Mouse (Mus musculus) adipocyte (in vitro differentiated cells): ENCODE measurements around the gene Mdfi.

Experiments used
- DNase-seq: peaks from one replicate; pipeline ENCODE4 v3.0.0-alpha.2; 2016; ENCODE audit warnings: low spot score

Gene Mdfi

DNA sequence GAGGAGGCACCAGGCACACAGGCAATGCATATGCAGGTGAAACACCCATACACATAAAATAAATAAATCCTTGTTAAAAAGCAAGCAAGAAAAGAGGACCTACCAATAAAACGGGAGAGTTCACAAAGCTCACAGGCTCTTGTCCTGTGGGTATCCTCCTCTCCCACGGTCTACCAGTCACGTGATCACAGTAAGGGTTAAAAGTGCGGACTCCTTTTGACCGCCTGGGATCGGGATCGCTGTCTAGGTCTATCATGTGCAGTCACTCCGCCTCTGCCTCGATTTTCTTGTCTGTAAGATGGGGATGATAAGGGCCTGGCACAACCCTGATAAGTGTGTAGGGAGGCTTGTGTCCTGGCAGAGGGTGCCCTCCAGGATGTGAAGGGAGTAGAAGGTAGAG is 37.1 kb downstream of the Mdfi start:
- no peak for DNase-seq

DNA sequence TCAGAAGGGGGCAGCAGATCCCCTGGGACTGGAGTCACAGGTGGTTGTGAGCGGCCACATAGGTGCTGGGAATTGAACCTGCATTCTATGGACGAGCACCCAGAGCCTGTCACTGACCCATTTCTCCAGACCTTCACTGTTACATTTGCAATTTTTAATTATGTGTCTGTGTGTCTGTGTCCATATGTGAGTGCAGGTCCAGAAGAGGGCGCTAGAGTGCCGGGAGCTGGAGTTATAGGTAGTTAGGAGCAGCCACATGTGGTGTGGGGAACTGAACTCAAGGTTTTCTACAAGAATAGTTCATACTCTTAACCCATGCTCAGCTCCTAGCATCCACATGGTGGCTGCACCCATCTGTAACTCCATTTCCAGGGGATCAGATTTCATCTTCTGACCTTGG is 37.5 kb downstream of the Mdfi start:
- DNase-seq: no peak

DNA sequence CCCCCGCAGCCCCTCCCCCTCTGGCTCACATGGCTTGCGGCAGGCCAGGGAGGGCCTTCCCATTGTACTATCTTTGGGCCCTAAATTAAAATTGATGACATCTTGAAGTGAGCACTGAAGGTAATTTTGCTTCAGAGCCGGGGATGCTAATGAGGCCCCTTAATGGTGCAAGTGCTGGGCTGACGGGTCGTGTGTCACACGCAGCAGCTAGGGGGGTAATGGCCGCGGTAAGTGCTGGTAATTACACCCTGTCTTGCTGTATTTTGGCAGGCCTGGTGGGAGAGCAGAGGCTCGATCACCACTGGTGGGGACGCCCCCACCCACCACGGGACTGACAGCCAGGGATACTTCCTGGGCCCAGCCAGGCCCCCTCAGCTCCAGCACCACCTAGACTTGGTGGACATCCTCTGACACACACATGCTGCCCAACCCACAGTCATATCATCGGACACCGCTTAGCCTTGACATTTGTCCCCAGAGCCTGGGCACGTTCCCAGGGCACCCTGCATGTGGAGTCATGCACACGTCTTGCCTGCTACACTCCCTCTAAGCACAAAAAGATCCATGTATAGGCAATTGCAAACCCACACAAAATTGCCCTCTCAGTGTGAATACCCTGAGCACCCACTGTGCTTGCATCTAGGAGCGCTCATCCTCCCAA is 38.2 kb downstream of the Mdfi start:
- DNase-seq: no peak

DNA sequence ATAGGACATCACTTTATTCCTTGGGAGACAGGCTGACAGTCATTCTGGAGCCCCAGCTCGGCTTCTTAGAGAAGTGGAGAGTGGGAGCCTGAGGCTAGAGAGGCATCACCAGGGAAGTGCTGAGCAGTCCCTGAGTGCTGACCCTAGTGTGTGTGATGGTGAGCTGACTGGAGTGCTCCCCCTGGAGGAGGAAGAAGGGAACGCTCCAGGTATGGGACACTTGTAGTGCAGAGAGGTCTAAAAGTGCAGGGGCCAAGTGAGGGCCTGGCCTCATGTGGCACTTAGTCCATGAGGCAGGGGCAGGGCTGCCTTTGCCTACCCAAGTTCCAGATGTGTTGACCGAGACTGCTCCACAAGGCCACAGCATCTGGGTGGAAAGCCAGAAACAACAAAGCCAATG is 39.0 kb downstream of the Mdfi start:
- DNase-seq: peak; percentile 42

DNA sequence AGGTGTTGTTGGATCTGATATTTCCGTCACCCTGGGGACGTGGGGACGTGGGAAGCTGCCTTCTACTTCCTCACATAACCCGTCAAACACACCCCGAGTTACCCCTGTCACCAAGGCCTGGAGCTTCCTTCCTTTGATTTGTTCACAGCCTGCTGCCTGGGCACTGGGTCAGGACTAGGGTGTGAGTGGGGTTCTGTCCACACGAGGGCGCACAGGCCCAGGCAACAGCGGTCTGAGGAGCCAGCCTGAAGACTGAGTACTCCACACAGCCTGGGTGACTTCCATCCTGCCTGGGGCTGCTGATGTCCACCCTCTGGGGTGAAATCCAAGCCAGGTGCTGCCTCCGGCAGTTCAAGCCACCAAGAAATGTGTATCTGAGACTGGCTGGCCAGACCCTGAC is 41.1 kb downstream of the Mdfi start:
- DNase-seq: peak; percentile 86

DNA sequence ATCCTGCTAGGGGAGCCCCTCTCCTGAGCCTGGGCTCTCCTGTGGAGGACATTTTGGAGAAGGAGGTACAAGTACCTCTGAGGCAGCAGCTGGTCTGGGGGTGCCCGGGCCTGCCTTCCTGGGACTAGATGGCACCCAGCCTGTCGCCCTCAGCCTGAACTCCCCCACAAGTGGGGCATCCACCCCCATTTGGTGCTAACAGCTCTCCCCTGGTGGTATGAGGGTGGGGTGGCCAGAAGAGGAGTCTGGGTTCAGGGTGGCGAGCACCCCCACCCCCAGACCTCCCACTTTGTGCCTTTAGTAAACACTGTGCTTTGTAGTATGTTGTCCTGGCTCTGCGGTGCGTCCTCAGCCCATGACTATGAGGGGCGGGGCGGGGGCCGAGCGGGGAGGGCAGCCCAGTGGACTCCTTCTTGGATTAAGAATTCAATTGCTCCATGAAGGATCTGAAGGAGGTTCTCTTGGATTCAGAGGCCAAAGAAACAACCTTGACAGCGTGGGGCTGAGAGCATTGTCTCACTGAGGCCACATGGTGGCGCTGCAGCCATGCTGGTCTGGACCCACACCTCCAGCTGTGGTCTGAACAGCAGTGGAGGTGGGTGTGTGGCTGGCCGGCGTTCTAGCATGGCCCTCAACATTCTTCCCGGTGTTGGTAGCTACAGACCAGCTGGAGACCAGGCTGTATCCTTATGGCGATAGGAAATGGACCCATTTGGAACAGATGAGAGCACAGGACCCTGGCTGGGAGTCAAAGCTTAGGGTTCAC is 42.2 kb downstream of the Mdfi start:
- peak; percentile 72 for DNase-seq

DNA sequence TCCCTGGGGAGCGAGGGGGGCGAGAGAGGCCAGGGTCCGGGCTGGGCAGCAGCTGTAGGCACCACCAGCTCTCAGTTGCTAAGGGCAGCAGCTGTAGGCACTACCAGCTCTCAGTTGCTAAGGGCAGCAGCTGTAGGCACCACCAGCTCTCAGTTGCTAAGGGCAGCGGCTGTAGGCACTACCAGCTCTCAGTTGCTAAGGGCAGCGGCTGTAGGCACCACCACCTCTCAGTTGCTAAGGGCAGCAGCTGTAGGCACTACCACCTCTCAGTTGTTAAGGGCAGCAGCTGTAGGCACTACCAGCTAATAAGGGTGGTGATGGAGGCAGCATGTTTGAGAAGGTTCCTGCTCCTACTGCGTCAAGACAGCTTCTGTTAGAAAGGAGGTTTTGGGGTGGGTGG is 45.5 kb downstream of the Mdfi start:
- DNase-seq: no peak

DNA sequence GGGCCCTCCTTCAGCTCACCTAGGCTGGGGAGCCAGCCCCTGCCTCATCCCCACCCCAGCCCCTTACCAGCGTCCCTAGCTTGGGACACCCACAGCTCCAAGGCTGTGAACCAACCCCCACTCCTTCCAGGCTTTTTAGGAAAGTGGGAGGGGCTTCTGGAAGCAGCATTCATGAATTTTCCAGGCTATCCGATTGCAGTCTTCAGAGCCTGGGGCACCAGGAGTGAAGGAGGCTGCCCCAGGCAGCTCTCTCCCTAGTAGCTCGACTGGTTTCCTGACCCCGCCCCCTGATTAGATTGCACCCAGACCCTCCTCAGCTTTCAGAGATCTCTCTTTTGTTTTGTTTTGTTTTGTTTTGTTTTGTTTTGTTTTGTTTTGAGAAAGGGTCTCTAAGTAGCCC is 46.2 kb downstream of the Mdfi start:
- no peak for DNase-seq

DNA sequence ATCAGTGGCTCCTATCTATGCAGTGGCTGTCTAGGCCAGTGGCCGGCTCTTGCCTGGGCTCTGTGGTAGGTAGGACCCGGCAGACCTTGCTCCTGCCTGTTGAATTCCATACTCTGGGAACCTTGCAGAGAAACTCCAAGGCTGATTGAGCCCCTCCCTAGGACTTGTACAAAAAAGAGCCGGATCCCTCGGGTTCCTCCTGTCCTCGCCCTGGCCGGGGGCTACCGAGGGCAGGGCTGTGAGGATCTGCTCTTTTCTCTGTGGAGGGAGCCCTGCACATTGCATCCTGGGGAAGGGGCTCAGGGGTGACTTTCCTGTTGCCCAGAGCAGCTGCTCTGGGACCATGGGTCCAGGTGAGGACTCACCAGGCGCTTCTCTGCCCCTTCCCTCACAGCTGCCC is 46.9 kb downstream of the Mdfi start:
- no peak for DNase-seq

DNA sequence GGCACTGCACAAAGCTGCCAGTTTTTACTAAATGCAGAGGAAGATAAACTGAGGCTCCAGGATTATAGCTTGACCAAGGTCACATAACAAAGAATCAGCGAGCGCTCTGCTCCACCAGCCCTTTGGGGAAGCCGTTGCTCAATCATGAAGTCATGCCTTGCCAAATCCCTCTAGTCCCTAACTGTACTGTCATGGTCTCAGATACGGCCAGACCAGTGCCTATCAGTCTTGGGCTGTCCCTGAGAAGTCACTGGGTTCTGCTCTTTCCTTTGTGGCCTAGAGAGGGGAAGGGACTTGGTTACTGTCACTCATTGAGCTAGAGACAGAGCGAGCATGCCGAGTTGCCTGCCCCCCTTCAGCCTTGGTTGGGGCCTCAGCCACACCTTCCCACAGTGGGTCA is 50.1 kb downstream of the Mdfi start:
- peak; percentile 35 for DNase-seq

DNA sequence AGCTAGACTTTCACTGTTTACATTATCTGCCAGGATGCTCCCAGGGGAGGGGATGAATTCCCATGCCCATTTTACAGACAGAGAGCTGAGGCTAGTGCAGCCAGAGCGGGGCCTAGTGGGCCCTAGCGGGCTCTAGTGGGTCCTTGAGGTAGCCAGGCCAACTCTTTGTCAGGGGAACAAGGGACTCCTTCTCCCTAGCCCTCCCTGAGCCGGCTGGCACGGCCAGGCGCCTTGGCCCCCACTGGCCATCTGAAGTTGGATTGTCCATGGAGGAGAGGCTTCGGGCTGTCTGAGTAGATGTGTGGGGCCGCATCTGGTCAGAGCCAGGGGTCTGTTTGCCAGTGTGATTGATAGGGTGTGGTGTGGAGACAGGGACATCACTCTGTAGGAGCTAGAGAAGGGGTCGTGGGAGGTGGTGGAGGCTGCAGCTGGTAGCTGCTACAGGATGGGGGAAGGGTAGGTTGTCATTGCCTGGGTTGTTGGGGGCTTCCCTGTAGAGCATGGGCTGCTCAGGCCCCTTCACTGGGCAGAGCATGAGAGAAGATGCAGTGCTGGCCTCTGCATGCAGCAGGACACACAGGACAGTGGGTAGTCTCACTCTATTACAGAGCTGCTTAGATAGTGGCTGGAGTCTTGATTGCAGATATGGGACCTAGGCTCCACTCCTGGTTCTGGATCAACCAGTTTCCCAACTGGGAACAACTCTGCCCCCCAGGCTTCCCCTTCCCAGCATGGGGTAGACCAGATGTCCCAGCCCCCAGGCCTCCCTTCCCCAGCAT is 50.9 kb downstream of the Mdfi start:
- no peak for DNase-seq

DNA sequence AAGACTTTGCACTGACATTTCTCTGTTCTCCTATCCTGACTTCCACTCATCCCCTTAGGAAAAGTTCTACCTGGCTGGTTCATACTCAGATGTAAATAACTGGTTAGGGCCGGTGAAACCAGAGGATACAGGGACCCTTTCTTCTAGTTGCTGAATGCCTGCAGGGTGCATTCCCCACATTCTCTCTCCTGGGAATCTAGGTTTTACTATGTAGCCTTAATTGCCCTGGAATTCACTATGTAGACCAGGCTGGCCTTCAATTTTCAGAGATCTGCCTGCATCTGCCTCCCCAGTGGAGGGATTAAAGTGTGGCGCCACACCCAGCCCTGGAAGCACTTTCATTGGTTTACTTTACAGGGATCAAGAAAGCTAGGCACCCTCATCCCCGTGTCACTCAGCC is 52.0 kb downstream of the Mdfi start:
- DNase-seq: no peak

DNA sequence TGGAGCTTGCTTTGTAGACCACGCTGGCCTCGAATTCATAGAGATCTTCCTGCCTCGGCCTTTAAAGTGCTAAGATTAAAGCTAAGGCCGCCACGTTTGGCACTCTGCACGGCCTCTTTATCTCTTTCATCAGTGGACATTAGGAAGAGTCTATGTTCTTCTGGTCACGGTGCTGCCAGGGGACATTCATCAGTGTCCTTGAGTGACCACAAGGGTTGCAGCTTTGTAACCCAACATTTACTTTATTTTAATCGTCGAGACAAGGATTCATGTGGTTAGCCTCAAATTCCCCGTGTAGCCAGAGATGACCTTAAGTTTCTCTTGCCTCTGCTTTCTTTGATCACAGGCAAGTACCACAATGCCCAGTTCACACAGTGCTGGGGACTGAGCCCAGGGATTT is 54.0 kb downstream of the Mdfi start:
- no peak for DNase-seq

DNA sequence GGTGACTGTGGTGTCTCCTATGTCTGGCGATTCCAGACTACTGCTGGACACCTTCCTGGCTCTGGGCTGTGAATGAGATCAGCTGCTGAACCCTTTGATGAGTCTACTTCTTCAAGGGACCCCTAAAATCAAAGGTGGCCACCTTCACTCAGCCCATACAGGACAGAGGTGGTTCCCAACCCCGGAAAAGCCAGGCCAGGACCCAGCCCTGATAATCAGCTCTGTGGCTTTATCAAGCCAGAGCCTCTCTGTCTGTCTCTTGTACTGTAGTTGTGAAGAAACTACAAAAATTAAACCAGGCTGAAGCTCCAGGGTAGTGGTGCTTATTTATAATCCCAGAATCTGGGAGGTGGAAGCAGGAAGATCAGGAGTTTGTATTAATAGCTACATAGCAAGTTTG is 57.4 kb downstream of the Mdfi start:
- no peak for DNase-seq

DNA sequence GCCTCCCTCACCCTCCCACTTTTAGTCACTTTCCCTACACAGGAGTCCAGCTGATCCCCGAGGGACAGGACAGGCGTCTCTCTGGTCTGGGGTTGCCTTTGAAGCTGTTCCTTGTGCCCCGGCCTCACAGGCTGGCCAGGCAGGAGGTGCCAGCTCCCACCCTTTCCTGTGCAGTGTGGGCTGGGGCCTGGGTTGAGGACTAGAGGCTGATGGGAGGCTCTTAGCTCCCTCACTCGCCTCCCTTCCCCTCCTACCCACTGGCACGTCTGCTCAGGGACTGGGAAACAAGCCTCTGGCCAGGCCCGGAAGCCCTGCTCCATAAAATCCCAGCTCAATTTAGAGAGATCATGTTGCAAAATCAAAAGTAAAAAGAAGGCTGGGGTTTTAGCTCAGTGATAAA is 60.9 kb downstream of the Mdfi start:
- peak; percentile 19 for DNase-seq

DNA sequence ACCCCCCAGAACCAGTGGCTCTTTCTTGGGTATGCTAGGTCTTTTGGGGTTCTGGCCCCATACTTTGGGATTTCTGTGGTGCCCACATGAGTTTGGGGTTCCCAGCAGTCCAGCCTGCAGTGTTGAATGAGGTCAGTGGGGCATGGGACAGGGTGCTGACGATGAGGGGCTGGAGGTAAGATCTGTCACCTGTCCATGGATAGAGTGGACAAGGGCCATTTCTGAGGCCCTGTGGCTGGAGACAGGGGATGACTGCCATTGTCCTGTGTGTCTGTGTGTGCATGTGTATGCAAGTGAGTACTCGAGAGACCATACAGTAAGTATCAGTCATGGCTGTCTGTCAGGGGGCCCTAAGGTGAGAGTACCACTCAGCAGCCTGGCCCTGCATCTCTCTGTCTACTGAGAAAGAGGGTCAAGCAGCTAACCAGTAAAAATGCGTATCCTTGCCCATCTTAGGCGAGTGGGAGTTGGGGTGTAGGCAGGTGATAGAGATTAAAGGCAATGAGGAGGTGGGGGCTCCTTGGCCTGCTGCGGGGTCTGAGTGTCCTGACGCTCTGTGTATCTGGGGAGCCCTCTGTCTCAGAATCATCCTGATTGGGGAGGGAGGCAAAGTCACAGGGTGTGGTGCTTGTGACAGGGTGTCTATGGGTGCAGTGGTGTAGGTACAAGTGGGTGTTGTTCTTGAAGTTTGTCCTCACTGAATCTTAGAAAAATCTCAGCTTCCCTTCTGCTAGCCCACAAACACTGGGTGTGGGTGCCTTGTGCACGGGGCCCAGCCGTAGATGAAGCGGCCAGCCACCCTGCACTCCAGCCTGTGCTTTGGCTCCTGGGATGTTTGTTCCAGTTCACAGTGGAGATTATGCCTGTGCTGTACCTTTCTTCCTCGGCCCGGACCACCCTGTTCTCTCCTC is 64.8 kb downstream of the Mdfi start:
- no peak for DNase-seq

DNA sequence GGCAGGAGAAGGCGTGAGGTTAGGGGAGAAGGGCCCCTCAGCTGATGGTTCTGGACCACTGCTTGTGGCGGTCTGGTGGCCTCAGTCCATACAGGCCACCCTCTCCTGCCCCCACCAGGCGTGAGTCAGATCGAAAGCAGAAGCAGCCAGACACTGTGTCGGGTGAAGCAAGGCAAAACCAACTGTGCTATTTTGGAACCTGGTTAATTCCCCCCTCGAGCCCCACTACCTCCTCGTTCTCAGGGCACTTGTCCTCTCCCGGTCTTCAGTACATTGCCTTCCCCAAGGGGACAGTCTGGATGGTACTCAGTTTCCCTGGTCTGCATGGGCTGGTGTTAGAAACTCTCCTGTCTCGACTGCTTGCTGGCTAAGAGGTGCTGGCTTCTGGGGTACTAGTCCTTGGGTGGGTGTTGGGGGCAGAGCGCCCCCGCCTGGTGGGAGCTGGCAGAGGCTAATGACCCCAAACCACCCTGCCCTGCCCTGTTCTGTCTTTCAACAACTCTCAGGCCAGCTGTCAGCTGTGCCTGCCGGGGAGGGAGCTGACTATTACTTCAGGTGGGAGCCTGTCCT is 65.7 kb downstream of the Mdfi start:
- no peak for DNase-seq

DNA sequence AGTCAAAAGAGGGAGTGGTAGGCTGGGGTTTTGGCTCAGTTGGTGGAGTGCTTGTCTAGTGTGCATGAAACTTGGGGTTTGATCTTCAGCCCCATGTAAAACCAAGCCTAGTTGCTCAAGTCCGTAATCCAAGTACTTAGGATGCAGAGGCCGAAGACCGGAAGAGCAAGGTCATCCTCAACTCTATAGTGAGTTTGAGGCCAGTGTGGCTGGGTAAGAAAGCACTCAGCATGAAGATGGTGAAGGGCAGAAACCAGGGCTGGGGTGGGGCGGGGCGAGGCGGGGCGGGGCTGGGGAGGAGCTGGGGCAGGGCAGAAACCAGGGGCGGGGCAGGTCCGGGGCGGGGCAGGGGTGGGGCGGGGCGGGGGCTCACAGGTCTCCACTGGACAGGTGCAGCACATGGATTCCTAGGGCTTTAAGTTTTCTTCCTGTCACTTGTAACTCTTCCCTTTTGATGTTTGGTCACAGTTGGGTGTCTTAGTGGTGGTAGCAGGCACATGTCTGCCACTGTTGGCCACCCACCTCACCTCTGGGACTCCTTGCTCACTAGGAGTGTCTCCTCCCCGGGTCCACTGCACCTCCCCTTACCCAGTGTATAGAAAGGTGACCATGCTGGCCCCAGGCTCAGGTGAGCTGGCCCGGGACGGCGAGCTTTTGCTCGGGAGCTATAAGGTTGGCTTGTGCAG is 66.9 kb downstream of the Mdfi start:
- no peak for DNase-seq

DNA sequence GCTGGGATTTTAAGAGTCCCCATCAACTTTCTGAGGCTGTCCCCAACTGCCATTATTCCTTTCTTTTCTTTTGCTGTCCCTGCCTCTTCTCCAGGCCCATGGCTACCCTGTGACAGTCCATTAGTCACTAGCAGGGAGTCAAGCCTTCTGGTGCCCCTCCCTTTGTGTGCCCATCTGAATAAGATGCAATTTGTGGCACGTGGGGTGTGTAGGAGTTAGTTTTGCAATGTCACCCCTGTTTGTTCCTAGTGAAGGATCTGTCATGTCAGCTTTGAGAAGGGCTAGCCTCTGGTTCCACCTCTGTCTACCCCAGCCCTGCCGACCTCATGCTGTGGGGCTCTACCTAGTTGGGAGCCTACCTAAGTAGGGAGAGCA is 67.4 kb downstream of the Mdfi start:
- no peak for DNase-seq

DNA sequence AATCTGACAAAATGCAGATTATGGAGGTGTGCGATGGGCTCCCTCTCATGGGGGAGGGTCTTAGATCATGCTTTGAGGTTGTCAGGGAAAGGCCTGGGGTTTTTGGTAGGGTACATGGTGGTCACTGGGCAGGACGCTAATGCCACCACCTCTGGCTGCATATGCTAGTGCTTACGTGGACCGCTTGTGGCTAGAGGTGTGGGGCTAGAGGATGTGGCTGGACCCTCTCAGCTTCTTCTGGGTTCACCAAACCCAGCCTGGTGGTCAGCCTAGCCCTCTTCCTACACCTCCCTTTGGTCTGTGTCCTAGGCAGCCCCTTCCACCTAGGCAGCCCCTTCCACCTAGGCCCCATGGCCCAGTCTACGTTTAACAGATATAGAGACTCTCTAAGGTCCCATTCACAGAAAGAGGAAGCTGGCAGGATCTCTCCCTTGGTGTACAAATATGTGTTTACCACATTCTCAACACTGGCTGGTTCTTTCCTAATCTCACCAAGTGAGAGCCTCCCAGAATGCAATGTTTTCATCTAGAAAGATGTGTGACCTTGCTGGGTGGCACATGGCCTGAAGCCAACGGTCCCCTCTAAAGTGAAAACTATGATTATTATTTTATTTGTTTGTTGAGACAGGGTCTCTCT is 68.0 kb downstream of the Mdfi start:
- no peak for DNase-seq

DNA sequence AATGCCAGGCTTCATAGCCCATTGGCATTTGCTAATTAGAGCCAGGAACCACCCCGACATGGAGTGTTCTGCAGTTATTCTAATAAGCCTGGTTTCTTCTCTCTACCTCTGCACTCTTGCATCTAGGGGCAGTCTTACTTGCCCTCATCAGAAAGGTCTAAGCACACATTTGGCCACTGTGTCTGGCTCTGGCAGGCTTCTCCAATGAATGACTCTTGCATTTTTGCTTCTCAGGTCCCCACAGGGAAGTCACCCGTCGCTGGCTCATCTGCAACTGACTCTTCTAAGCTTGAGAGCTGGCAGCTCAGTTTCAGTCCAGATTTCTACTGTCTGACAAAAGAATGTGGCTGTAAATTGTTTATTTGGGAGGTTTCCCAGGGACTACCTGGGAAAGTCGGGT is 68.5 kb downstream of the Mdfi start:
- DNase-seq: peak; percentile 29
